Mouse (Mus musculus): ENCODE measurements at regions not wholly inside any gene's neighbourhood (a gene's known extent, or its start where the extent isn't known, plus 50 kb on each side); places are given as distances from the start of the nearest gene placed in this dataset.

DNA sequence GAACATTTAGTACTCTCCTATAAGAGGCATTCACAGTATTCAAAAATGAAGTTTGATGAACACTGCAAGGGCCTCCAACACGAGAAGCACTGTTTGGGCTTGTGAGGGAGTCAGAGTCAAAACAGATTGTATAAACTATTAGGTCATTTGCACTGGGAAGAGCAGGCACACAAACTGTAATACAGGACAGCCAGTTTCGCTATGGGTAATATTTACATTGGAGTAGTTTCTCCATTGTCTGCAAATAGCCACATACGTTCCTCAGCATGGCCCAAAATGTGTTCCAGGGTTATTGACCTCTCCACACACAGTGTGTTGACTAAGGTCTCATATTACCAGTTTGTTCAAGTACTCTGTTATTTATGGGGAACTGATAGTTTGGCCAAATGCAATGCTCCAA lies 173.7 kb upstream of the Camk1g start:
- no peak overlapping the region for H3K9ac ChIP-seq
- ATAC-seq (ENCODE audit: insufficient number of reproducible peaks, insufficient read depth, low FRiP score, low TSS enrichment) = no peak
- H3K4me2 ChIP-seq (replicated peaks) = no peak overlapping the region
- 58% methylated on average over 3 of the region's 3 CpGs for WGBS
- H3K27me3 ChIP-seq = no peaks in the 10 kb centered on the region
- no peaks in the 10 kb centered on the region for H3K9me3 ChIP-seq
- H3K27ac ChIP-seq = no peak overlapping the region
- 0 out of 2 replicates have a peak, but pooled peaks cover 12% of the 10 kb centered on the region for H3K4me1 ChIP-seq
- H3K4me3 ChIP-seq = no peak overlapping the region
- H3K36me3 ChIP-seq = no peaks in the 10 kb centered on the region

DNA sequence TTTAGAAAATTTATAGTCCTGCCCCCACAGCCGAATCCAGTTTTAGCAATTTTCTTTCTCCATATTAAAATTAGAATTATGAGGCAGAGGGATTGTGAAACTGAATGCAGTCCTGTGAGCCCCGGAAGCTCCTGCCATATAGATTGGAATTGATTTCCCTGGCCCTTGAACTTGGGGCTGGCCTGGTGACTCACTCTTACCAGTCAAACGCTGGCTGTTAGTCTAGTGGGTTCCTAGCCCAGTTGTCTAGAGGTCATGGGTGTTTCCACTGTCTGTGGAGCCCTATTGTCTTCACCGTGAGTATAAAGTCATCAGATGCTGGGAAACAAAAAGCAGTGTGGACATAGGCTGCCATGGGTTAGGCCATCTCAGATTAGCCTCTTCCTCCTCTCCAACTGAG lies 173.2 kb upstream of the Camk1g start:
- H3K36me3 ChIP-seq = no peaks in the 10 kb centered on the region
- no peak overlapping the region for H3K4me2 ChIP-seq (replicated peaks)
- no peaks in the 10 kb centered on the region for H3K9me3 ChIP-seq
- ATAC-seq (ENCODE audit: insufficient number of reproducible peaks, insufficient read depth, low FRiP score, low TSS enrichment) = no peak
- no peak overlapping the region for H3K27ac ChIP-seq
- 74% methylated on average over 4 of the region's 4 CpGs for WGBS
- H3K9ac ChIP-seq = no peak overlapping the region
- H3K27me3 ChIP-seq = no peaks in the 10 kb centered on the region
- no peak overlapping the region for H3K4me3 ChIP-seq
- H3K4me1 ChIP-seq = 0 out of 2 replicates have a peak, but pooled peaks cover 16% of the 10 kb centered on the region

DNA sequence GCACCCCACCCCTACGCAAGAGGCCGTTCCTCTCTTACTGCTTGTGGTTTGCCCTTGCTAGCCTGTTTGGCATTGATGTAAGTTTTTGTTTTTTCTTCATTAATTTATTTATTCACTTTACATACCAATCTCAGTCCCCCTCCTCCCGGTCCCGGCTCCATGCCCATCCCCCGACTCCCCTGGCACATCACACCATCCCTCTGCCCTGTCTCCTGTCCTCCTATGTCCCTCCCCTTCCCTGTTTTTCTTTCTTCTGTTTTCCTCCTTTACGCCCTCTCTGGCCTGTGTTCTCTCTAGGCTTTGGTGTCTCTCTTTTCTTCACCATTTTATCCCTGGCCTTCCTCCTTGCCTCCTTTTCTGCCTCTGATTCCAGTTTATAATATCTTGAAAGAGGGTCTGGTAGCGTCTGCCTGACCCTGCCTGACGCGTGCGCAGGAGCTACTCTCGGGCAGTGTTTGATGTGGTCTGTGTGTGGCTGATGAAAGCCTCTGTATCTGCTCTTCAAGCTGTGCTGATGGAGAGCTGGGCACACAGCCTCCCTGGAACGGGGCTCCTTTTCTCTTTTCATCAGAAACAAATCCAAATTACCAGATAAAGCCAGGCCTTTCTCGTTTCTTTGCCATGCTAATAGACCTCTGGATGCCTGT lies 172.0 kb upstream of the Camk1g start:
- no peaks in the 10 kb centered on the region for H3K9me3 ChIP-seq
- H3K27me3 ChIP-seq = no peaks in the 10 kb centered on the region
- no peak overlapping the region for H3K4me3 ChIP-seq
- H3K9ac ChIP-seq = no peak overlapping the region
- 20% methylated on average over 13 of the region's 13 CpGs for WGBS
- H3K4me1 ChIP-seq = 0 out of 2 replicates have a peak, but pooled peaks cover 16% of the 10 kb centered on the region
- no peak for ATAC-seq (ENCODE audit: insufficient number of reproducible peaks, insufficient read depth, low FRiP score, low TSS enrichment)
- H3K4me2 ChIP-seq (replicated peaks) = no peak overlapping the region
- H3K27ac ChIP-seq = no peak overlapping the region
- no peaks in the 10 kb centered on the region for H3K36me3 ChIP-seq

DNA sequence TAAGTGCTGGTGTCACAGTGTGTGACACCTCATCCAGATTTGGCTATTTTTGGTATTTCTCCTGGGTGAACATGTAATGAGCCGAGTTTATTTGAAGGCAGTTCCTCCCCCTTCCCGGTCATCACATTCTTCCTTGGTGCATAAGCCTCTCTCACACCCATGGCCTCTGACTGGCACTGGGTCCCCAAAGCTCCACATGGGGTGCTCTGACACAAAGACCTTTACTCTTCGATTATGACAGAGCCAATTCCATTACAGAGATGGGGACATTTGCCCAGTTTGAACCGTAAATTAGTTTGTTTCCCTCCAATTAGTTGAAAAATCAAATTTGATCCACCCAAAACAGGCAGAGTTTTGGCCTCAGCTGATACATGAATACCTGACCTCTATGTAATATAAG lies 171.2 kb upstream of the Camk1g start:
- WGBS = 70% methylated on average over 4 of the region's 4 CpGs
- Histone ChIP-seq H3K9ac (no peak overlapping the region), H3K36me3 (no peaks in the 10 kb centered on the region), H3K27me3 (no peaks in the 10 kb centered on the region), H3K4me3 (no peak overlapping the region), H3K4me1 (0 out of 2 replicates have a peak, but pooled peaks cover 16% of the 10 kb centered on the region), H3K27ac (no peak overlapping the region), H3K9me3 (no peaks in the 10 kb centered on the region), H3K4me2 (replicated peaks) (no peak overlapping the region)
- no peak for ATAC-seq (ENCODE audit: insufficient number of reproducible peaks, insufficient read depth, low FRiP score, low TSS enrichment)

DNA sequence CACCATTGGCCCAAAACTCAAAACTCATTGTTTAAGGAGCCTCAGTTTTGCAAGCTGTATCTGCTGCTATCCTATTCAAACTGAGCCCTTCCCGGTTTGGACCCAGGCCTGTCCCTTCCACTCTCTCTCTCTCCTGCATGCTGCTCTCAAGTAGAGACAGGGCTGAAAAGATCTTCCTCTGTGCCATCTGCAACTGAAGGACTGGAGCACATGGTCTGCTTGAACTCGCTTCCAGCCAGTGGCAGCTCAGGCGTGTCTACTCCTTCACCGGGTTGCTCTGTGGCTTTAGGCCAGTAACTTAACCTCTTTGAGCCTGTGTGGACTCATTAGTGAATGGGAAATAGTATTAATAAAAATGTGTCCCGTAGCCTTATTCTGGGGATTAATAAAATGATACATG lies 170.4 kb upstream of the Camk1g start:
- Histone ChIP-seq H3K9ac (no peak overlapping the region), H3K27ac (no peak overlapping the region)

DNA sequence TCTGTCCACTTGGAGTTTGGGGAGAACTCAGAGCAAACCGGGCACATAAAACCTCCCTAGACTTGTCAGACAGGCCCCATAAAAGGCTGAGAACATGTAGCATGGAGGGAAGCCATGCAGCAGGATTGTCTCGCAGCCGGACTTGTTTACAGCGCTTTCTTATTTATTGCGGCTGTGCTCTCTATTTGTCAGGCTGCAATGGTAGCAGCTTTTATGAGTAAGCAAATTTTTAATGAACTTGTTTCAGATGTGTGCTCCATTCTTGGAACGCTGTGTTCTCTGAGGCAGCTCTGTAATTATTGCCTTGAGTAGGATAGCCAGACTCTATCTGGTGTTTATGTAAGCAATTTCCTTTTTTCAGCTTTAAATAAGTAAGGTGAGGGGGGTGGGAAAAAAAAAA lies 169.2 kb upstream of the Camk1g start:
- H3K27ac ChIP-seq = no peak overlapping the region
- no peaks in the 10 kb centered on the region for H3K36me3 ChIP-seq
- no peaks in the 10 kb centered on the region for H3K9me3 ChIP-seq
- no peak overlapping the region for H3K9ac ChIP-seq
- no peak for ATAC-seq (ENCODE audit: insufficient number of reproducible peaks, insufficient read depth, low FRiP score, low TSS enrichment)
- H3K4me3 ChIP-seq = no peak overlapping the region
- 0 out of 2 replicates have a peak, but pooled peaks cover 16% of the 10 kb centered on the region for H3K4me1 ChIP-seq
- no peak overlapping the region for H3K4me2 ChIP-seq (replicated peaks)
- no peaks in the 10 kb centered on the region for H3K27me3 ChIP-seq
- WGBS = 75% methylated on average over 6 of the region's 6 CpGs

More for the DNA sequence above, 170.4 kb upstream of the Camk1g start:
- Histone ChIP-seq H3K27me3 (no peaks in the 10 kb centered on the region), H3K4me3 (no peak overlapping the region), H3K4me1 (0 out of 2 replicates have a peak, but pooled peaks cover 16% of the 10 kb centered on the region), H3K36me3 (no peaks in the 10 kb centered on the region), H3K4me2 (replicated peaks) (no peak overlapping the region), H3K9me3 (no peaks in the 10 kb centered on the region)
- ATAC-seq (ENCODE audit: insufficient number of reproducible peaks, insufficient read depth, low FRiP score, low TSS enrichment) = no peak
- 72% methylated on average over 5 of the region's 5 CpGs for WGBS

DNA sequence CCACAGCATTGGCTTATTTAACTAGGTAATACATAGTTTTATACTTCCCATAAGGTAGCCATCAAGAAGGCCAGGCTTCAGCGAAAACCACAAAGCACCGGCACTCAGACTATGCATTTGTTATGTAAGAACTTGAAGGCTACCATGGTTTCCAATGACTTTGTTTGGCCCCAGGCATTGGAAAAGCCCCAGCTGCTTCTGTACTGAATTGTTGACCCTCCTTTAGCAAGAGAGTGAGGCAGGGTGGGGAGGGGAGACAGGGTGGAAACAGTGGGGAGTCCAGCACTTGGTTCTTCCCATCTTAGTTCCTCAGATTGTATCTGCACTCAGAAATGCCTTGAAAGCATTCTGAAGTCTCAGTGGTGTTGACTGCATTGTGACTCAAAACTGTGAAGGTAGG lies 168.3 kb upstream of the Camk1g start:
- no peak for ATAC-seq (ENCODE audit: insufficient number of reproducible peaks, insufficient read depth, low FRiP score, low TSS enrichment)
- no peaks in the 10 kb centered on the region for H3K9me3 ChIP-seq
- no peak overlapping the region for H3K27ac ChIP-seq
- no peak overlapping the region for H3K4me3 ChIP-seq
- H3K36me3 ChIP-seq = no peaks in the 10 kb centered on the region
- no peak overlapping the region for H3K9ac ChIP-seq
- H3K4me1 ChIP-seq = 0 out of 2 replicates have a peak, but pooled peaks cover 16% of the 10 kb centered on the region
- 41% methylated on average over 2 of the region's 2 CpGs for WGBS
- H3K4me2 ChIP-seq (replicated peaks) = no peak overlapping the region
- H3K27me3 ChIP-seq = no peaks in the 10 kb centered on the region

DNA sequence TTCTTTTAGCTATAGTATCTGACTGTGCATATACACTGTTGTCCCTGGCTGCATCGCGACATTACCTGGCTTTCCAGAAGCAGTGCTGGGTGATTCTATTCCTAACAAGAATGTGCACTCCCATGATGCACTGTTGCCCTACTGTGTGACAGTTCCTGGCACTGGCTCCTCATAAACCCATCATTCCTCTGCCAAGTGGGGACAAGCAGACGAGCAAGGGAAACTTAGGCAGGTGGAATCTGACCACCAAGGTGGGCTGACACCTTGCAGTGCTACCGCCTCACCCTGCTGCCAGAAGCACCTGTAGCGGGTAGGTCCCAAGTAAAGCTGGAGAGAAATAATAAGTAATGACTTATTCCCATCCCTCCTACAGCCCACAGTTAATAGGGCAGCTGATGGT lies 167.5 kb upstream of the Camk1g start:
- H3K27ac ChIP-seq = no peak overlapping the region
- no peaks in the 10 kb centered on the region for H3K27me3 ChIP-seq
- no peak overlapping the region for H3K9ac ChIP-seq
- WGBS = 88% methylated on average over 5 of the region's 5 CpGs
- no peaks in the 10 kb centered on the region for H3K9me3 ChIP-seq
- H3K4me2 ChIP-seq (replicated peaks) = no peak overlapping the region
- no peak overlapping the region for H3K4me3 ChIP-seq
- no peak for ATAC-seq (ENCODE audit: insufficient number of reproducible peaks, insufficient read depth, low FRiP score, low TSS enrichment)
- H3K36me3 ChIP-seq = no peaks in the 10 kb centered on the region
- H3K4me1 ChIP-seq = 0 out of 2 replicates have a peak, but pooled peaks cover 16% of the 10 kb centered on the region

DNA sequence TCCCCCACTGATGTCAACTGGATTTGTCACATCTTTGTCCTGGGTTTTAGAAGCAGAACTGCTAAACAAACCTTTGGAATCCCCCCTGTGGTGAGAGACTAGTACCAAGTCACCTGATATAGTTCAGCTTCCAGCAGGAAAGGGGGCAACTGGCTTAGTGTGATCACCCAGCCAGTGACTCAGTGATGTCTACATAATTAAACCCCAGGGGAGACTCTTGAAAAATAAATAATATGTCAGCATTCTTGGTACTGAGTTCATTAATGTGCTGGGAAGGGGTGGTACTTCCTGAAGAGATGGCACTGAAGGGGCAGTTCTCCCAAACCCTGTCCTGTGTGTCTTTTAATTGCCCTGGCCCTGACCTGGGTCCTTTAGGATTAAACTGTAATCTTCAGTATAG lies 166.5 kb upstream of the Camk1g start:
- Histone ChIP-seq H3K27ac (no peak overlapping the region), H3K9ac (no peak overlapping the region), H3K4me1 (0 out of 2 replicates have a peak, but pooled peaks cover 9% of the 10 kb centered on the region), H3K27me3 (no peaks in the 10 kb centered on the region), H3K4me2 (replicated peaks) (no peak overlapping the region), H3K4me3 (no peak overlapping the region), H3K36me3 (no peaks in the 10 kb centered on the region), H3K9me3 (no peaks in the 10 kb centered on the region)
- no peak for ATAC-seq (ENCODE audit: insufficient number of reproducible peaks, insufficient read depth, low FRiP score, low TSS enrichment)

DNA sequence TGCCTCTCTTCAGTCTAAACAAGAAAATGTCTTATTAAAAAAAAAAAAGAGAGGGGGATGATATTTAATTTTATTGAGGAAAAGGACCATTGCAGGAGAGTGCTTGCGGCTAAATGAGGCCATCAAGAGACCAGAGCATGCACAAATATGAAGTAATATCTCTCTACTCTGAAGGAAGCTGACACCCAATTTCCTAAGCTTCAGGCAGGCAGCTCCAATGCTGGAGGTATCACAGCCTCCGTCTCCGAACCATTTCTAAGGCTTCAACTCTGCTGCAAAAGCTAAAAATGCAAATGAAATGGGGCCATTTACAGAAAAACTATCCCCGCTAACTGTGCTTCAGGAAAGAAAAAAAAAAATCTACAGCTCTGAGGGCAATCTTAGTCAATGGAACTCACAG lies 164.4 kb upstream of the Camk1g start:
- no peaks in the 10 kb centered on the region for H3K36me3 ChIP-seq
- no peak for ATAC-seq (ENCODE audit: insufficient number of reproducible peaks, insufficient read depth, low FRiP score, low TSS enrichment)
- H3K9ac ChIP-seq = no peak overlapping the region
- H3K4me1 ChIP-seq = 0 out of 2 replicates have a peak, but pooled peaks cover 9% of the 10 kb centered on the region
- H3K4me2 ChIP-seq (replicated peaks) = no peak overlapping the region
- no peak overlapping the region for H3K4me3 ChIP-seq
- H3K27ac ChIP-seq = no peak overlapping the region
- WGBS = 74% methylated on average over 4 of the region's 4 CpGs
- no peaks in the 10 kb centered on the region for H3K27me3 ChIP-seq
- no peaks in the 10 kb centered on the region for H3K9me3 ChIP-seq

DNA sequence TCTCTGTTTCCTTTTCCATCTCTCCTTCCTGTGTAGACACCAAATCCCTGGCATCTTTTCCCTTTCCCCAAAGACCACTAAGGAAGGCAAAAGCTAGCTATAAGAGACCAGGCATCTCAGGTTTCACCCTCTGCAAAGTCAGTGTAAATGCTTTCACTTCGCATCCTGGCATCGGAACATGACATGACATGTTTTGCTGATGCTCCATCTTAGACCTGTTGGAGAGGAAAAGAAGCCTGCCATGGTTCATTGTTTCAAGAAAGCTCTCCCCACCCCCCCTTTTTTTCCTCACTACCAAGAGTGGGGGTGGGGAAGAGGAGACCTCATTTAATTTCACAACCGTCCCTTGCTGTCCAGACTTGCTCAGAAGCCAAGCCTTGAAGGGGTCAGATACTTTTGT lies 156.4 kb upstream of the Camk1g start:
- no peak for ATAC-seq (ENCODE audit: insufficient number of reproducible peaks, insufficient read depth, low FRiP score, low TSS enrichment)

DNA sequence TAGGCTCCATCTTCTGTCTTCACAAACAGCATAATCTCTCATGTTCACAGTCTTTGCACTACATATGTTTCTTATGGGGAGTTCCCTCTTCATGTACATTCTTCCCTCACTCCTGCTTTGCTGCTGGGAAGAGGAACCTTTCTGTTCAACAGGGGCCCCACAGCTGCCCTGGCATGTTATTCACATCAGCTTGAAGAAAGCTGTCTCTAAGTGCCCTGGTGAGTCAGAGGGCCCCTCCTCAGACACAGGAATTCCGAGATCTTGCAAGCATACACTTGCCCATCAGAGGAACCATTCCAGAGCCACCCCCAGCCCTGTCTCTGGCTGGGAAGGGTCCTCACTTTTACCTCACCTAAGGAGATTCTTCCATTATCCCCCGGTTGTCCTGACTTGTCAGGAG lies 151.9 kb upstream of the Camk1g start:
- peak; percentile 26; the same call in 1 of the 2 replicates for ATAC-seq (ENCODE audit: insufficient number of reproducible peaks, insufficient read depth, low FRiP score, low TSS enrichment)
- no peak overlapping the region for H3K9ac ChIP-seq
- H3K27ac ChIP-seq = no peak overlapping the region

More for the DNA sequence above, 156.4 kb upstream of the Camk1g start:
- peak overlapping the region; percentile 17; the same call in 1 of the 2 replicates for H3K27ac ChIP-seq
- no peaks in the 10 kb centered on the region for H3K27me3 ChIP-seq
- no peak overlapping the region for H3K9ac ChIP-seq
- no peak overlapping the region for H3K4me3 ChIP-seq
- H3K36me3 ChIP-seq = no peaks in the 10 kb centered on the region
- H3K9me3 ChIP-seq = no peaks in the 10 kb centered on the region
- 33% methylated on average over 3 of the region's 3 CpGs for WGBS
- H3K4me1 ChIP-seq = 0 out of 2 replicates have a peak, but pooled peaks cover 7% of the 10 kb centered on the region
- H3K4me2 ChIP-seq (replicated peaks) = no peak overlapping the region

More for the DNA sequence above, 151.9 kb upstream of the Camk1g start:
- Histone ChIP-seq H3K27me3 (no peaks in the 10 kb centered on the region), H3K4me1 (peaks cover 18% of the 10 kb centered on the region; the same call in 1 of the 2 replicates), H3K9me3 (no peaks in the 10 kb centered on the region), H3K4me3 (no peak overlapping the region), H3K4me2 (replicated peaks) (no peak overlapping the region), H3K36me3 (no peaks in the 10 kb centered on the region)
- WGBS = 46% methylated on average over 2 of the region's 2 CpGs

Measured in embryonic facial prominence, embryonic 12.5 days (tissue).